Mouse (Mus musculus): ENCODE results near the gene Fam120c.
"Not testable (repeated sequence)": the region's sequence is repeated elsewhere in the genome, so short reads cannot be mapped to it uniquely, and the experiment has no call there.

Gene Fam120c

GRCm38 (mm10) chrX:151343761-151344500, at the start of gene Fam120c:
Fam120c (plus strand) TSS chrX:151344175.
- DNase-seq (ENCODE audit: low read depth, low spot score): peak; percentile 75

- DNase-seq (ENCODE audit: low read depth, low spot score): no peak
Observed at GRCm38 (mm10) chrX:151298329-151298728, 45.6 kb upstream of the Fam120c start.

GRCm38 (mm10) chrX:151313732-151314131, 30.2 kb upstream of the Fam120c start:
- DNase-seq (ENCODE audit: low read depth, low spot score): no peak

GRCm38 (mm10) chrX:151333615-151334014, 10.4 kb upstream of the Fam120c start:
- DNase-seq (ENCODE audit: low read depth, low spot score): no peak

- no peak for DNase-seq (ENCODE audit: low read depth, low spot score)
Observed at GRCm38 (mm10) chrX:151337804-151338203, 6.2 kb upstream of the Fam120c start.

GRCm38 (mm10) chrX:151344501-151344984, 568 bp downstream of the Fam120c start:
- no peak for DNase-seq (ENCODE audit: low read depth, low spot score)

GRCm38 (mm10) chrX:151345333-151346125, 1.6 kb downstream of the Fam120c start:
- DNase-seq (ENCODE audit: low read depth, low spot score): no peak

GRCm38 (mm10) chrX:151347278-151347677, 3.3 kb downstream of the Fam120c start:
- no peak for DNase-seq (ENCODE audit: low read depth, low spot score)

- DNase-seq (ENCODE audit: low read depth, low spot score): no peak
Observed at GRCm38 (mm10) chrX:151349322-151349721, 5.3 kb downstream of the Fam120c start.

GRCm38 (mm10) chrX:151418801-151419200, 74.8 kb downstream of the Fam120c start:
- DNase-seq (ENCODE audit: low read depth, low spot score): no peak

- DNase-seq (ENCODE audit: low read depth, low spot score): no peak
Observed at GRCm38 (mm10) chrX:151420791-151421190, 76.8 kb downstream of the Fam120c start.

- DNase-seq (ENCODE audit: low read depth, low spot score): no peak
Observed at GRCm38 (mm10) chrX:151443637-151444036, 99.7 kb downstream of the Fam120c start.

- DNase-seq (ENCODE audit: low read depth, low spot score): no peak
Observed at GRCm38 (mm10) chrX:151444189-151444588, 100.2 kb downstream of the Fam120c start.

GRCm38 (mm10) chrX:151488128-151488527, 144.2 kb downstream of the Fam120c start:
- no peak for DNase-seq (ENCODE audit: low read depth, low spot score)

GRCm38 (mm10) chrX:151493269-151493668, 149.3 kb downstream of the Fam120c start:
- DNase-seq (ENCODE audit: low read depth, low spot score): not testable (repeated sequence)

GRCm38 (mm10) chrX:151496596-151496995, 152.6 kb downstream of the Fam120c start:
- DNase-seq (ENCODE audit: low read depth, low spot score): no peak

- no peak for DNase-seq (ENCODE audit: low read depth, low spot score)
Observed at GRCm38 (mm10) chrX:151508536-151508935, 164.6 kb downstream of the Fam120c start.

- DNase-seq (ENCODE audit: low read depth, low spot score): no peak
Observed at GRCm38 (mm10) chrX:151509906-151510305, 165.9 kb downstream of the Fam120c start.

GRCm38 (mm10) chrX:151513066-151513465, 169.1 kb downstream of the Fam120c start:
- no peak for DNase-seq (ENCODE audit: low read depth, low spot score)

- DNase-seq (ENCODE audit: low read depth, low spot score): no peak
Observed at GRCm38 (mm10) chrX:151513694-151514093, 169.7 kb downstream of the Fam120c start.

GRCm38 (mm10) chrX:151518181-151518580, 174.2 kb downstream of the Fam120c start:
- DNase-seq (ENCODE audit: low read depth, low spot score): no peak

- DNase-seq (ENCODE audit: low read depth, low spot score): no peak
Observed at GRCm38 (mm10) chrX:151520127-151520457, 176.1 kb downstream of the Fam120c start.

All from brain, embryonic 18.5 days (tissue).